Mouse (Mus musculus) ES-E14 (cell line): Measurements from ENCODE around the gene Uggt1.

Source experiments
- HCFC1 ChIP-seq: IDR thresholded peaks from 2 replicates; pipeline ENCODE4 v1.6.1; 2012; ENCODE audit warnings: low read length, inconsistent platforms, borderline replicate concordance; ENCODE audit not compliant: insufficient read depth
- MAFK ChIP-seq: IDR thresholded peaks from 2 replicates; pipeline ENCODE4 v1.6.1; 2014; ENCODE audit warnings: mild to moderate bottlenecking, low read depth, low read length, inconsistent platforms; ENCODE audit not compliant: insufficient read depth
- ZC3H11A ChIP-seq: IDR thresholded peaks from 2 replicates; pipeline ENCODE4 v1.6.1; 2012; ENCODE audit warnings: low read depth, mild to moderate bottlenecking, inconsistent platforms, low read length, borderline replicate concordance

DNA sequence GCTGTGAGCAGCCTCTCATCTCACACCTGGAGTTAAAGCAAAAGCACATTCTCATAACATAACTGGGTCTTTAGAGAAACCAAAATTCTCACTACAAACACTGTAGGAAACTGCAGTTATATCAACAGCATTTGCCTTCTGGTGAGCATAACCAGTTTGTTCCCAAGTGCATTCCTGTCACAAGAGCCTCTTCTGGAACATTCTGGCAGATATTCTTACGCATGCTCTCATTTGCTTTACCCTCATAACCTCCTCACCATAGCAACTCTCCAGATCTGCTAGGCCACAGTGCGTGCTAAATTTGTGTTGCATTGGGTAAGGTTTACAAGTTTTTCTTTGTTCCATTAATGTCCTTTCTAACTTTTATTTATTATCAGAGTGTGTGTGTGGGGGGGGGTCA is 14.8 kb upstream of the Uggt1 start:
- no peak for TF ChIP-seq ZC3H11A
- no peak for TF ChIP-seq MAFK
- TF ChIP-seq HCFC1, result no peak
